Mouse (Mus musculus) telencephalon, adult 2 months (tissue): ENCODE results near the gene Polg2.
"Not testable (repeated sequence)": the region's sequence is repeated elsewhere in the genome, so short reads cannot be mapped to it uniquely, and the experiment has no call there.

ENCODE experiments used
- DNase-seq: peaks from one replicate; pipeline ENCODE4 v3.0.0-alpha.2; 2011; ENCODE audit warnings: low read depth, low spot score

Gene Polg2

GRCm38 (mm10) chr11:106727967-106728366 is 51.4 kb downstream of the Polg2 start:
- DNase-seq = no peak

GRCm38 (mm10) chr11:106724916-106725235 is 54.5 kb downstream of the Polg2 start:
- not testable (repeated sequence) for DNase-seq

- no peak for DNase-seq
Measured at GRCm38 (mm10) chr11:106724176-106724915, 55.0 kb downstream of the Polg2 start.

- no peak for DNase-seq
Measured at GRCm38 (mm10) chr11:106723611-106724125, 55.7 kb downstream of the Polg2 start.

- no peak for DNase-seq
Measured at GRCm38 (mm10) chr11:106722831-106723361, 56.4 kb downstream of the Polg2 start.

- DNase-seq = no peak
Measured at GRCm38 (mm10) chr11:106720379-106720778, 59.0 kb downstream of the Polg2 start.
